Mouse (Mus musculus): Measurements from ENCODE around the gene Krtap29-1. TPM values are rescaled to one million over a fixed set of nuclear protein-coding genes. Genes with fewer than 3 reads are reported as not detected.

Krtap29-1 gene
- polyA plus RNA-seq, 1 experiment: not detected

DNA sequence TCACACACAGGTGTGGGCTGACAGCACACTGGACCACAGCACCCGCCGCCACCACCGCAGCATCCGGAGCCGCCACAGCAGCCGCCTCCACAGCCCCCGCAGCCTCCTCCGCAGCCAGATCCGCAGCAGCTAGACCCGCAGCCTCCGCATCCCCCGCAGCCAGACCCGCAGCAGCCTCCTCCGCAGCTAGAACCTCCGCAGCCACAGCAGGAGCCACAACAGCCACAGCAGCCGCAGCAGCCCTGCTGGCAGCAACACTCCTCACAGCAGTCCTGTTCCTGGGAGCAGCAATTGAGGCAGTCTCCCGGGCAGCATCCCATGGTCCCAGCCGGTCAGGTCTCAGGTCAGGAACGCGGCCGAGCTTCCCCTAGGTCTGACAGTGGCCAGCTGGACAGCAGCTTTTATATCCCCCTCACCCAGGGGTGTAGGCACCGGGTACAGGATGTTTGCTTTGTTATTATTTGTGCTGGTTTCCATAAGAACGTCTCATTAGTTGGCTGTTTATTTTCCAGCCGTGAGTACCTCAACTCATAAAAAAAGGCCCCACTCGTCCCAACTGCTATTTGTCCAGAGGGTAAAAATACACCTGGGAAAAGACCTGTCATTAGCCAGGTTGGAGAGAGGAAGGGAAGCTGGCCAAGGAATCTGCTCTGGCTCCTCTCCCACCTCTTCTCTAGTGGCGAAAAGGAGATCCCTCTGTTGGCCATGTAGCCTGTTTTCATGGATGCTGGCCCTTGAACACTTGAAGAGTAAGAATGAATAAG, 14.9 kb upstream of the Krtap29-1 start, which contains the start of gene Krtap17-1:
TSS of gene Krtap17-1 (minus strand) at position 375 of the 764 bp plus-strand sequence.
- Histone ChIP-seq H3K27me3 (ENCODE audit: control insufficient read depth, insufficient read depth, insufficient read length) (peaks cover 23% of the 10 kb centered on the region), H3K79me2 (ENCODE audit: control insufficient read depth, insufficient read depth) (no peaks in the 10 kb centered on the region), H3K79me3 (ENCODE audit: low read depth) (no peaks in the 10 kb centered on the region), H3K36me3 (ENCODE audit: control insufficient read depth, insufficient read depth) (no peaks in the 10 kb centered on the region), H3ac (ENCODE audit: control insufficient read depth, insufficient read length, low read depth) (no peak within 1 kb of the TSS), H3K4me3 (ENCODE audit: insufficient read depth, poor library complexity, severe bottlenecking) (no peak within 1 kb of the TSS)
- TF ChIP-seq MYOD1 (IDR thresholded peaks at IDR 0.05; ENCODE audit: control insufficient read depth, insufficient read length, low read depth) (no peak), CTCF (IDR thresholded peaks at IDR 0.05; ENCODE audit: control insufficient read depth, insufficient read depth, insufficient read length) (no peak), CEBPB (IDR thresholded peaks at IDR 0.05; ENCODE audit: low read depth) (no peak)

- H3ac ChIP-seq (ENCODE audit: control insufficient read depth, insufficient read length, low read depth): no peak overlapping the region
- no peak overlapping the region for H3K4me3 ChIP-seq (ENCODE audit: insufficient read depth, poor library complexity, severe bottlenecking)
- peaks cover 26% of the 10 kb centered on the region for H3K27me3 ChIP-seq (ENCODE audit: control insufficient read depth, insufficient read depth, insufficient read length)
- H3K79me2 ChIP-seq (ENCODE audit: control insufficient read depth, insufficient read depth): no peaks in the 10 kb centered on the region
- TF ChIP-seq FOSL1 (IDR thresholded peaks at IDR 0.05; ENCODE audit: insufficient read depth, low read length, poor library complexity, severe bottlenecking) (no peak), USF1 (IDR thresholded peaks at IDR 0.05; ENCODE audit: low read depth) (no peak), MYOD1 (IDR thresholded peaks at IDR 0.05; ENCODE audit: control insufficient read depth, insufficient read length, low read depth) (no peak), MYOG (IDR thresholded peaks at IDR 0.05; ENCODE audit: control insufficient read depth, extremely low read depth, insufficient read length) (no peak), CTCF (IDR thresholded peaks at IDR 0.05; ENCODE audit: control insufficient read depth, insufficient read depth, insufficient read length) (no peak), CEBPB (IDR thresholded peaks at IDR 0.05; ENCODE audit: low read depth) (no peak), MAX (IDR thresholded peaks at IDR 0.05) (no peak)
- H3K36me3 ChIP-seq (ENCODE audit: control insufficient read depth, insufficient read depth): no peaks in the 10 kb centered on the region
- no peaks in the 10 kb centered on the region for H3K79me3 ChIP-seq (ENCODE audit: low read depth)
Measured at GRCm38 (mm10) chr11:99990571-99990970, 11.7 kb upstream of the Krtap29-1 start.

GRCm38 (mm10) chr11:99989881-99990405, 11.1 kb upstream of the Krtap29-1 start:
- TF ChIP-seq CEBPB (IDR thresholded peaks at IDR 0.05; ENCODE audit: low read depth) (no peak), MYOD1 (IDR thresholded peaks at IDR 0.05; ENCODE audit: control insufficient read depth, insufficient read length, low read depth) (peak; percentile 49), CTCF (IDR thresholded peaks at IDR 0.05; ENCODE audit: control insufficient read depth, insufficient read depth, insufficient read length) (no peak), FOSL1 (IDR thresholded peaks at IDR 0.05; ENCODE audit: insufficient read depth, low read length, poor library complexity, severe bottlenecking) (no peak), USF1 (IDR thresholded peaks at IDR 0.05; ENCODE audit: low read depth) (no peak), MYOG (IDR thresholded peaks at IDR 0.05; ENCODE audit: control insufficient read depth, extremely low read depth, insufficient read length) (no peak)
- no peaks in the 10 kb centered on the region for H3K36me3 ChIP-seq (ENCODE audit: control insufficient read depth, insufficient read depth)
- no peak overlapping the region for H3ac ChIP-seq (ENCODE audit: control insufficient read depth, insufficient read length, low read depth)
- no peak overlapping the region for H3K4me3 ChIP-seq (ENCODE audit: insufficient read depth, poor library complexity, severe bottlenecking)
- H3K79me3 ChIP-seq (ENCODE audit: low read depth): no peaks in the 10 kb centered on the region
- H3K79me2 ChIP-seq (ENCODE audit: control insufficient read depth, insufficient read depth): no peaks in the 10 kb centered on the region
- H3K27me3 ChIP-seq (ENCODE audit: control insufficient read depth, insufficient read depth, insufficient read length): peaks cover 28% of the 10 kb centered on the region

DNA sequence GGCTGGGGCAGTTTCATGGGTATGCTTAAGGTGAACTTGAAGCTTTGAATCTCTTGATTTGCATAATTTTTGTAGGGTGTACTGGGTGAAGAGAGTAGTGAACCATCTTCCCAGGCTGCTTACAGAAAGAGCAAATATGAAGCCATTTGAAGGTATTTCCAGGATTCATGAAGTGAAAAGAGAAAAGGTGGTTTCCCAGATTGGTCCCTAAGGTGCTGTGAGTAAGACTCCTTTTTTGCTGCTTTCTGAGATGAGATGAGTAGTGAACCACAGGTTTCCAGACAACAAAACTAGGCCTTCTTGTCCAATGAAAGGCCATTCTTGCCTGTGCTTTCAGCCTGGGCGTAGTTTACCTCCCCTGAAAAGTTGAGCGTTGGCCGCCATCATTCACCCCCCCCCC, 9.7 kb upstream of the Krtap29-1 start:
- Histone ChIP-seq H3K4me3 (ENCODE audit: insufficient read depth, poor library complexity, severe bottlenecking) (no peak overlapping the region), H3K36me3 (ENCODE audit: control insufficient read depth, insufficient read depth) (no peaks in the 10 kb centered on the region), H3K79me3 (ENCODE audit: low read depth) (no peaks in the 10 kb centered on the region), H3K79me2 (ENCODE audit: control insufficient read depth, insufficient read depth) (no peaks in the 10 kb centered on the region), H3ac (ENCODE audit: control insufficient read depth, insufficient read length, low read depth) (no peak overlapping the region), H3K27me3 (ENCODE audit: control insufficient read depth, insufficient read depth, insufficient read length) (peaks cover 29% of the 10 kb centered on the region)
- TF ChIP-seq MYOD1 (IDR thresholded peaks at IDR 0.05; ENCODE audit: control insufficient read depth, insufficient read length, low read depth) (no peak), FOSL1 (IDR thresholded peaks at IDR 0.05; ENCODE audit: insufficient read depth, low read length, poor library complexity, severe bottlenecking) (no peak), CTCF (IDR thresholded peaks at IDR 0.05; ENCODE audit: control insufficient read depth, insufficient read depth, insufficient read length) (no peak), MAX (IDR thresholded peaks at IDR 0.05) (no peak), MYOG (IDR thresholded peaks at IDR 0.05; ENCODE audit: control insufficient read depth, extremely low read depth, insufficient read length) (no peak), USF1 (IDR thresholded peaks at IDR 0.05; ENCODE audit: low read depth) (no peak), CEBPB (IDR thresholded peaks at IDR 0.05; ENCODE audit: low read depth) (no peak)

- Histone ChIP-seq H3K27me3 (ENCODE audit: control insufficient read depth, insufficient read depth, insufficient read length) (peaks cover 31% of the 10 kb centered on the region), H3K4me3 (ENCODE audit: insufficient read depth, poor library complexity, severe bottlenecking) (no peak within 1 kb of the TSS), H3K79me3 (ENCODE audit: low read depth) (no peaks in the 10 kb centered on the region), H3ac (ENCODE audit: control insufficient read depth, insufficient read length, low read depth) (peak within 1 kb of the TSS; percentile 31), H3K79me2 (ENCODE audit: control insufficient read depth, insufficient read depth) (no peaks in the 10 kb centered on the region), H3K36me3 (ENCODE audit: control insufficient read depth, insufficient read depth) (no peaks in the 10 kb centered on the region)
- TF ChIP-seq MAX (IDR thresholded peaks at IDR 0.05) (no peak), MYOD1 (IDR thresholded peaks at IDR 0.05; ENCODE audit: control insufficient read depth, insufficient read length, low read depth) (peak; percentile 81)
Measured at GRCm38 (mm10) chr11:99986180-99986647, 7.4 kb upstream of the Krtap29-1 start, which contains the start of gene Krtap16-1. Krtap16-1 (minus strand) TSS chr11:99986597.

All from C2C12 (cell line).